Mouse (Mus musculus) hindbrain, embryonic 13.5 days (tissue): ENCODE measurements around the gene Tinagl1. TPM values are rescaled to one million over a fixed set of nuclear protein-coding genes. Genes with fewer than 3 reads are reported as not detected.

Source experiments
- ATAC-seq: fragments of 200-750 bp; cut with Nextera tagmentation; 2 replicates; pipeline ENCODE4 v1.8.0; 2017; ENCODE audit warnings: moderate TSS enrichment; ENCODE audit not compliant: low FRiP score
- H3K27ac ChIP-seq: fragments of 300-500 bp; sonication (generic); 2 replicates; pipeline ENCODE4 v1.5.1; 2015; ENCODE audit warnings: inconsistent platforms, mild to moderate bottlenecking, moderate library complexity
- H3K27me3 ChIP-seq: fragments of 300-500 bp; sonication (generic); 2 replicates; pipeline ENCODE4 v1.6.1; 2015; ENCODE audit warnings: mild to moderate bottlenecking, inconsistent platforms
- H3K36me3 ChIP-seq: fragments of 300-500 bp; sonication (generic); 2 replicates; pipeline ENCODE4 v1.6.1; 2015; ENCODE audit warnings: mild to moderate bottlenecking, inconsistent platforms
- H3K4me1 ChIP-seq: fragments of 300-500 bp; sonication (generic); replicated peaks from 2 replicates; pipeline ENCODE4 v1.6.1; 2015; ENCODE audit warnings: inconsistent platforms
- H3K4me2 ChIP-seq: fragments of 300-500 bp; sonication (generic); 2 replicates; pipeline ENCODE4 v1.6.1; 2015; ENCODE audit warnings: inconsistent platforms, mild to moderate bottlenecking, moderate library complexity
- H3K4me3 ChIP-seq: fragments of 300-500 bp; sonication (generic); 2 replicates; pipeline ENCODE4 v1.5.1; 2015; ENCODE audit warnings: mild to moderate bottlenecking, inconsistent platforms
- H3K9ac ChIP-seq: fragments of 300-500 bp; sonication (generic); 2 replicates; pipeline ENCODE4 v1.6.1; 2015; ENCODE audit warnings: mild to moderate bottlenecking, inconsistent platforms
- H3K9me3 ChIP-seq: fragments of 300-500 bp; sonication (generic); 2 replicates; pipeline ENCODE4 v1.6.1; 2016; ENCODE audit warnings: inconsistent platforms
- WGBS: fragments of 180-500 bp; shearing (Covaris S2); methylation state at CpG from one replicate; pipeline ENCODE4 v1.1.7; 2015; 5-methylcytosine and 5-hydroxymethylcytosine counted together
- polyA plus RNA-seq: library from polyadenylated mRNA; unstranded; fragments of >200 nt; fragmentation: Nextera tagmentation; extraction: Ambion mirVana; gene quantifications from 2 replicates; pipeline ENCODE4 v1.2.1, GENCODE M21; 2015

Tinagl1 gene
- polyA plus RNA-seq, 1 experiment from 2014 or later: 7.5 TPM

DNA sequence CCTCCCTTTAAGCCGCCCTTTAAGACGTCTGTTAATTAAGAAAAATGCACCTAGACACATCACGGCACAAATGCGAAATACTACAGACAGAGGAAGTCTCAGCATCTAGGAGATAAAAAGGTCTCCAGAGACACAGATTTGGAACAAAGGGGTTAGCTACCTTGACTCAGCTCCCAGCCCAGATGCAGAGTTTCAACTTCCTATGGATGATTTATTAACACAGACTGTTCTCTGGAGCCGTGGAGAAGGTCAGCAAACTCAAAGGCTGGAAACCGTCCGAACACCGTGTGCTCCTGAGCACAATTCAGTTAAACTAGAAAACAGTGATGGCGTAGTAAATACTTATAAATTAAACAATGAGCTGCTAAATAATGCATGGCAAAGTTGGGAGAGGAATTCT, 17.3 kb upstream of the Tinagl1 start:
- ATAC-seq: no peak
- Histone ChIP-seq H3K27me3 (0 out of 2 replicates have a peak, but pooled peaks cover 12% of the 10 kb centered on the region), H3K36me3 (no peaks in the 10 kb centered on the region), H3K4me3 (no peak overlapping the region), H3K4me2 (no peak overlapping the region), H3K9ac (no peak overlapping the region), H3K9me3 (no peaks in the 10 kb centered on the region), H3K27ac (no peak overlapping the region), H3K4me1 (no peaks in the 10 kb centered on the region)
- 61% methylated on average over 9 of the region's 9 CpGs for whole genome bisulfite sequencing

- Histone ChIP-seq H3K27ac (no peak overlapping the region), H3K27me3 (peaks cover 17% of the 10 kb centered on the region; the same call in 1 of the 2 replicates), H3K4me2 (no peak overlapping the region), H3K4me3 (no peak overlapping the region), H3K9me3 (no peaks in the 10 kb centered on the region), H3K4me1 (no peaks in the 10 kb centered on the region), H3K36me3 (no peaks in the 10 kb centered on the region), H3K9ac (no peak overlapping the region)
- ATAC-seq: no peak
- 72% methylated on average over 7 of the region's 7 CpGs for WGBS
These were observed 14.7 kb upstream of the Tinagl1 start for GRCm38 (mm10) chr4:130189606-130190005.

DNA sequence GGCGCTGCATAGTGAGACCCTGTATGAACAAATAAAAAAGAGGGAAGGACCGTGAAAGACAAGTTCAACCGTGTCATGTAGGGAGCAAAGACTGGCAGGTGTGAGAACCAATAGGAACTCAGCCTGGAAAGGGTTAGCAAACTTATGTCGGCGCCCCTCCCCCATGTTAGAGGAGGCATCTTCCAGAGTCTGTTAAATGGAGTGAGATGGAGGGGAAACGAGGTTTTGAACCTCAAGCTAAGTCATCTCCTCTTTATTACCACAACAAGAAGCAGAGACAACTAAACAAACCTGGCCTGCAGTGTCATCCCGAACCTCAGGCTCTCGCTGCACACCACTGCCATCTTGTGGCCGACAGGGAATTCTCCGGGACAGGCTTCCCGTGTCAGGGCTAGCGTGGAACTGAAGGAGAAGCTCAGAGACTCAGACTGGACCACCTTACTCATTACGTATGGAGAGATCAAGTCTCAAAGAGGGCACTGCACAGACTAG, 13.9 kb upstream of the Tinagl1 start:
- Histone ChIP-seq H3K4me2 (peak overlapping the region; percentile 32; the same call in 1 of the 2 replicates), H3K9me3 (no peaks in the 10 kb centered on the region), H3K4me3 (0 out of 2 replicates have a peak overlapping the region, but pooled peaks have one; percentile 6), H3K9ac (no peak overlapping the region), H3K27ac (no peak overlapping the region), H3K36me3 (no peaks in the 10 kb centered on the region), H3K27me3 (peaks cover 17% of the 10 kb centered on the region; the same call in 1 of the 2 replicates), H3K4me1 (no peaks in the 10 kb centered on the region)
- ATAC-seq: peak; percentile 59; the same call in 1 of the 2 replicates
- 3% methylated on average over 13 of the region's 13 CpGs for WGBS

DNA sequence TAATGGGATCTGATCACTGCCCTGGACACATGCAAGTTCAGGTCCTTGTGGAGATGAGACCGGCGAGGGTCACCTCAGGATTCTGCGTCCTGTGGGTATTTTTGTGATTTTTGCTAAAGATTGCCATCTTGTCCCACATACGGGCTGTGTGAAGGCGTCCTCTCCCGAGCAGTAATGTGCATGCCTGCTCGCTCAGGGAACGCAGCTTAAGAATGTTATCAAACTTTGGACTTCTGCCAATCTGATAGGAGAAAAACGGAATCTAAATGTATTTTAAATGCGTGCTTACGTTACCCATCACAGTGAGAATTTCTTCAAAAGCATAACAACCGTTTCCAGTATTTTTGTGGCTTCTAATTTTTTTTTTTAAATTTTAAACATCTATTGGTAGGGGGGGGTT, 12.0 kb upstream of the Tinagl1 start:
- H3K9me3 ChIP-seq: no peaks in the 10 kb centered on the region
- H3K4me1 ChIP-seq: no peaks in the 10 kb centered on the region
- no peak overlapping the region for H3K4me3 ChIP-seq
- no peak for ATAC-seq
- H3K27ac ChIP-seq: no peak overlapping the region
- no peak overlapping the region for H3K4me2 ChIP-seq
- H3K36me3 ChIP-seq: no peaks in the 10 kb centered on the region
- peaks cover 20% of the 10 kb centered on the region; the same call in 1 of the 2 replicates for H3K27me3 ChIP-seq
- no peak overlapping the region for H3K9ac ChIP-seq
- 84% methylated on average over 12 of the region's 12 CpGs for WGBS

GRCm38 (mm10) chr4:130186450-130186849, 11.5 kb upstream of the Tinagl1 start:
- Histone ChIP-seq H3K4me3 (no peak overlapping the region), H3K36me3 (no peaks in the 10 kb centered on the region), H3K9me3 (no peaks in the 10 kb centered on the region), H3K27ac (no peak overlapping the region), H3K27me3 (peaks cover 20% of the 10 kb centered on the region; the same call in 1 of the 2 replicates), H3K9ac (no peak overlapping the region), H3K4me1 (no peaks in the 10 kb centered on the region), H3K4me2 (no peak overlapping the region)
- WGBS: 84% methylated on average over 9 of the region's 9 CpGs
- ATAC-seq: no peak

DNA sequence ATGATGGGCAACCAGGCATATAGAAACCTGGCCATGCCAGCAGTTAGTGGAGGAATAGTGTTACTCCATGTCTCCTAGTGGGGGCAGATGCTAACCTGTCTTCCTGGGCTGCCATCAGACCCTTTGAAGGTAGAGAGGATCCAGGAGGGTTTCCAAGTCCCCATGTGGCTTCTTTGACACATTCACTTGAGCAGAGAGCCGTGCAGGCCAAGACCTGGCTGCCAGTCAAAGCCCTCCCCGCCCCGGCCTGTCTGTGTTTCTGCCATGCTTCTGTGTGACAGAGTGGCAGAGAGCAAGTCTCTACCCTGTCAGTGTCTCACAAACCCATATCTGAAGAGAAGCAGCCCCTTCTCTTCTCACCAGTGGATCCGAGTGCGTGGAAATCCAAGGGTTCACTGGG, 9.0 kb upstream of the Tinagl1 start:
- Histone ChIP-seq H3K9ac (no peak overlapping the region), H3K4me3 (no peak overlapping the region), H3K9me3 (no peaks in the 10 kb centered on the region), H3K27me3 (peaks cover 11% of the 10 kb centered on the region; the same call in 1 of the 2 replicates), H3K36me3 (no peaks in the 10 kb centered on the region), H3K4me2 (no peak overlapping the region), H3K27ac (no peak overlapping the region), H3K4me1 (no peaks in the 10 kb centered on the region)
- 88% methylated on average over 5 of the region's 5 CpGs for WGBS
- no peak for ATAC-seq

DNA sequence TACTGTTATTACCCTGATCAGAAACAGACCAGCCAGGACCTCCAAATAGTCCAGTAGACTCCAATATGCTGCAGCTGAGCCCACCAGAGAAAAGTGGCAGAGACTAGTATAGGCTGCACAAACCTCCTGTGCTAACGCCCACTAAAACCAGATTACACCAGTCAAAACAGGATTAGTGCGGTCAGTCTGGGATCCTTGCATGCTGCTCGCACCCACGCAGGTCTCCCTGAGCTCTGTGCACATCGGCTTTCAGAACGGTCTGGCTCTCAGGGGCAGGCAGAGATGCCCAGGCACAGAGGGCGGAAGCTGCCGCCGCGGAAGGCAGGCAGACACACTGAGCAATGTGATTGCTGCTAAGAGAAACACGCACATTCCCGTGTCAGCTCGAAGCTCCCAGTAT, 8.1 kb upstream of the Tinagl1 start:
- no peak for ATAC-seq
- 84% methylated on average over 13 of the region's 13 CpGs for WGBS

DNA sequence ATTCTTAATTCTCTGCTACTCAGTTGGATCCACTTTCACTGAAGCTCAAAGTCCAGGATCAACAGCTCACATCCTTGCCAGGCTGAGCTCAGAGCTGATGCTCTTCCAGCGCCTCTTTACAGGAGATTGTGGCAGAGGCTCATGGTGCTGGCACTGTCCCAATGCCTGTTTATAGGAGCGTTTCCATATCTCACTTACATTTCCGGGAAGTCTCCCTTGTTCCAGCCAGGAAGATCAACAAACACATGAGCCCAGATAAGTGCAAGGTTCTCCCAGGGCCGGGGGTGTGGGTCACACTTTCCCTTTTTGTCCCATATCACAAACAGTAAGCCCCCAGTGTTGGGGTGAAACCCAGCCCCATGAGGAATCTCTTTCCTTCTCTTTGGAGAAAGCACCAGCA, 7.0 kb upstream of the Tinagl1 start:
- H3K9me3 ChIP-seq: no peaks in the 10 kb centered on the region
- H3K27ac ChIP-seq: no peak overlapping the region
- 81% methylated on average over 4 of the region's 4 CpGs for WGBS
- ATAC-seq: no peak
- peaks cover 13% of the 10 kb centered on the region; the same call in 1 of the 2 replicates for H3K27me3 ChIP-seq
- H3K4me2 ChIP-seq: no peak overlapping the region
- no peaks in the 10 kb centered on the region for H3K36me3 ChIP-seq
- H3K4me3 ChIP-seq: no peak overlapping the region
- no peak overlapping the region for H3K9ac ChIP-seq
- H3K4me1 ChIP-seq: no peaks in the 10 kb centered on the region

More for the DNA sequence above, 8.1 kb upstream of the Tinagl1 start:
- Histone ChIP-seq H3K4me3 (no peak overlapping the region), H3K9me3 (no peaks in the 10 kb centered on the region), H3K4me1 (no peaks in the 10 kb centered on the region), H3K27me3 (peaks cover 11% of the 10 kb centered on the region; the same call in 1 of the 2 replicates), H3K9ac (no peak overlapping the region), H3K36me3 (no peaks in the 10 kb centered on the region), H3K27ac (no peak overlapping the region), H3K4me2 (no peak overlapping the region)

- Histone ChIP-seq H3K9ac (no peak overlapping the region), H3K9me3 (no peaks in the 10 kb centered on the region), H3K4me1 (no peaks in the 10 kb centered on the region), H3K36me3 (no peaks in the 10 kb centered on the region), H3K4me3 (no peak overlapping the region), H3K27ac (no peak overlapping the region), H3K27me3 (peaks cover 14% of the 10 kb centered on the region; the same call in 1 of the 2 replicates), H3K4me2 (no peak overlapping the region)
- no peak for ATAC-seq
- 70% methylated on average over 7 of the region's 7 CpGs for WGBS
These were observed 6.1 kb upstream of the Tinagl1 start for GRCm38 (mm10) chr4:130180909-130181602.

DNA sequence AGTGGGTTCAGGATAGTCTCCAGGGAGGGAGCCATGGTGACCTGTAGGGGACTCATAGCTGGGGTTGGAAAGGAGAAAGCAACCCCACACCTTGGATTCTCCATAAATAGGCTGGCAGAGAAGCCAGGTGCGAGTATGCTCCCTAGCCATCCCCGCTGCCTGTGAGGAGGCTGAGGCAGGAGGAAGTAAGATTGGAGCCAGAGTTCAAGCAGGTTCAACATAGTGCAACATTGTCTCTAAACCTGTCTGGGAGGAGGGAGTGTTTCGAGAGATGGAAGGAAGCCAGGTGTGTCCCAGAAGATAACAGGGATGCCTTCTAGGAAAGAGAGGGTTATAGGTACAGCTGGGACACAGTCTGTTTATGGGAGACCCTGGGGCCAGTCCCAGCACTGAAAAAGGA, 5.0 kb upstream of the Tinagl1 start:
- Histone ChIP-seq H3K4me3 (no peak overlapping the region), H3K27me3 (peaks cover 25% of the 10 kb centered on the region), H3K9me3 (no peaks in the 10 kb centered on the region), H3K36me3 (no peaks in the 10 kb centered on the region), H3K4me2 (no peak overlapping the region), H3K9ac (no peak overlapping the region), H3K27ac (no peak overlapping the region), H3K4me1 (peaks cover 9% of the 10 kb centered on the region)
- 84% methylated on average over 3 of the region's 3 CpGs for WGBS
- ATAC-seq: no peak

DNA sequence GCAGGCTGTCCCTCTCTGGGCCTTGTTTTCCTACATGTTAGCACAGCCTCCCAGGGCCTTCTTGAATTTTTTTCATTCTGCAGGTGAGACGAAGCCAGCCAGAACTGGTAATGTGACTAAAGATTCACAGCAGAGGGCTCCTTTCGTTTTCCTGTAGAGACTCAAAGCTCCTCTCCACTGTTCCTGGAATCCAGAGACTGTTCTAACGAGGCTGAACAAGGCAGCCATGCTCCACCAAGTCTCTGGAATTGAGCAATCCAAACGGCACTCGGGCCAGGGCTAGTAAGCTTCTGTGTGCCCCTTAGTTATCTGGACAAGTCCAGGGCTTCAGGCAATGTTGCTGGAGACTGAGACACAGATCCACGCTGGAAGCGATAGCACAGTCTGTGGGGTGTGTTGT, 2.6 kb upstream of the Tinagl1 start:
- no peaks in the 10 kb centered on the region for H3K36me3 ChIP-seq
- no peak overlapping the region for H3K9ac ChIP-seq
- peaks cover 39% of the 10 kb centered on the region for H3K27me3 ChIP-seq
- H3K9me3 ChIP-seq: no peaks in the 10 kb centered on the region
- H3K4me3 ChIP-seq: no peak overlapping the region
- H3K4me1 ChIP-seq: peaks cover 19% of the 10 kb centered on the region
- ATAC-seq: no peak
- 73% methylated on average over 7 of the region's 7 CpGs for WGBS
- no peak overlapping the region for H3K4me2 ChIP-seq
- no peak overlapping the region for H3K27ac ChIP-seq

DNA sequence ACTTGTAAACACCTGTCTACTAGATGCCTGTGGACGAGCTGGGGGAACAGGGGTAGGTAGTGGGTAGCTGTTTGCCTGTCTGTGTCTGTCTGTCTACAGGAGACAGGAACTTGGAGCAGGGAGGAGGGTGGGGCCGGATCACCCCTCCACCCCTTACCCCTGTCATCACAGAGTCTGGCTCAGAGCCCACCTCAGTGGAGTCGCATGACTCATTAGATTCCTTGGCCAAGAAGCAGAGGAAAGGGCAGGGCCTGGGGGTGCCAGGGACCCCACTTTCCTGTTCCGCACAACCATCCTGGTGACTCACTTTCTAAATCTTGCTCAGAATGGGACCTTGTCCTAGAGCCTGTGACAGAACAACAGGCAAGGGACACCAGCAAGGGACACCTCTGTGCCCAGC, 2.2 kb upstream of the Tinagl1 start:
- WGBS: 78% methylated on average over 4 of the region's 4 CpGs
- H3K36me3 ChIP-seq: no peaks in the 10 kb centered on the region
- H3K4me3 ChIP-seq: no peak overlapping the region
- no peaks in the 10 kb centered on the region for H3K9me3 ChIP-seq
- no peak overlapping the region for H3K4me2 ChIP-seq
- H3K27ac ChIP-seq: no peak overlapping the region
- H3K27me3 ChIP-seq: peaks cover 44% of the 10 kb centered on the region
- H3K4me1 ChIP-seq: peaks cover 19% of the 10 kb centered on the region
- no peak for ATAC-seq
- H3K9ac ChIP-seq: no peak overlapping the region

DNA sequence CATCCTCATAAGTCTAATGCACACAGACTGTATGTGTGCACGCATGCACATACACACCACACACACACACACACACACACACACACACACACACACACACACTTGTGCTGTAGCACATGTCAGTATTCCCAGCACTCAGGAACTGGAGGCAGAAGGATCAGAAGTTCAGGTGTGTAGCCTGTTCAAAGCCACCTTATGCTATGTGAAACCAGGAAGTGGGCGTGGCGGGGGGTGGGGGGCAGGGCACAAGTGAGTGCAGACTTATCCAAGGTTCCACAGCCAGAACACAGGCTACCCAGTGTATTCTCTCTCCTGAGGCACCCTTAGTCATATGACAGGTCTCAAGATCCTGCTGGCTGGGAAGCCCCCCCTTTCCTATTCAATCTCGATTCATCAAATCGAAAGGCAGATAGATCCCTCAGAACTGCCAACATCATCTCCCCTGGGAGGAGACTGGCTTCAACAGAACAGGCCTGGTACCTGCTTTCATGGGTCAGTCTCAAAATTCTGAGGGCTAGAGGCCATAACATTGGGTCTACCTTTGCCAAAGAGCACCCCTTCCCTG, 1.3 kb upstream of the Tinagl1 start:
- no peaks in the 10 kb centered on the region for H3K9me3 ChIP-seq
- ATAC-seq: no peak
- H3K4me1 ChIP-seq: peaks cover 19% of the 10 kb centered on the region
- H3K36me3 ChIP-seq: no peaks in the 10 kb centered on the region
- H3K4me3 ChIP-seq: no peak overlapping the region
- WGBS: 80% methylated on average over 5 of the region's 5 CpGs
- H3K4me2 ChIP-seq: no peak overlapping the region
- H3K27me3 ChIP-seq: peaks cover 47% of the 10 kb centered on the region
- H3K27ac ChIP-seq: no peak overlapping the region
- H3K9ac ChIP-seq: no peak overlapping the region
